Mouse (Mus musculus): Measurements from ENCODE around the gene Kalrn.

The Kalrn gene

GRCm38 (mm10) chr16:34260971-34261924 is 312.1 kb downstream of the Kalrn start:
- DNase-seq (ENCODE audit: low spot score): no peak

- DNase-seq (ENCODE audit: low spot score): no peak
These were observed 318.7 kb downstream of the Kalrn start for GRCm38 (mm10) chr16:34254646-34255022.

DNA sequence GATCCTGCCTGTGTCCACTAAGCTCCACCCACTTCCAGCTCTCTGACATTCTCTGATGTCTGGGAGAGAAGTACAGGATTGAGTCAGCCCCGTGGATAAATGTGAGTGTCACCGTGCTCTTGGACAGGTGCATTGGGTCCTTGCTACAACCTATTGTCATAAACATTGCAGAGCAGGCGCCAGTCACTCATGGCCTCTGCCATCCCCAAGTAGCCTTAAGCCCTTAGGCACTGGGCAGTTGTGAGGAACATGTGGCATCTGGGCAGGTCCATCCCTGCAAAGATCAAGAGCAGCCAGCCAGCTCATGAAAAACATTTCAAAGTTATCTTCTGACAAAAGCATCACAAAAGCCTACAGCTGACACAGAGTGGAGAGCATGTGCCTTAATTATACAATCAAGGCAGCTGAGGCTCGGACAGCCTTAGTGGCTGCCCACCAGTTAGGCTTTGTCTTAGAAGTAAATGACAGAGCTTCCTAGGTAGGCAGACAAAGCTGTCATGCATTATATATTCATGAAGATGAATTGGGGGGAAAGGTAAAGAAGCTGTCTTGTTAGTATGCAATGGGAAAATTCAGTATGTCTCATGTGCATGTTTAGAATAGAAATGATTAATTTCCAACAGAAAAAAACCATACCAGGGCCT is 319.2 kb downstream of the Kalrn start:
- no peak for DNase-seq (ENCODE audit: low spot score)

GRCm38 (mm10) chr16:34252670-34253069 is 320.7 kb downstream of the Kalrn start:
- DNase-seq (ENCODE audit: low spot score): no peak

DNA sequence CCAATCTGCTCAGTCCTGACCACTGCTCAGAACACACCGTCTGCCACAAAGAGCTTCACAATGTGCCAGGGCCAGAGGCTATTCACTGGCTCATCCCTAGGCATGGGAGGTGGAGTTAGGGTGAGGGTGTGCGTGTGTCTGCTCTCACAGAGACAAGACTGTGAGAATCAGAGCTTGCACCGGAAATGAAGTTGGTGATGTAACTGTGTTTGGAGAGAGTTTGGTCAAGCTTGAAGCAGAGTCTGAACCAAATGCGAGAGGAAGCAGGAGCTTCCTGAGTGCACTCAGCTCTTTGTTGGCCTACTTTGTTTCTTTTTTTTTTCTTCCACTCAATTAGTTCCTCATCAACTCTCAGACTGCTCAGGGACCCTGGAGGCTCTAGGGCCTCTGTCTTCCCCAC is 325.1 kb downstream of the Kalrn start:
- DNase-seq (ENCODE audit: low spot score): no peak

- DNase-seq (ENCODE audit: low spot score): no peak
These were observed 331.2 kb downstream of the Kalrn start for GRCm38 (mm10) chr16:34241936-34242729.

GRCm38 (mm10) chr16:34239618-34240017 is 333.7 kb downstream of the Kalrn start:
- no peak for DNase-seq (ENCODE audit: low spot score)

- peak; percentile 50 for DNase-seq (ENCODE audit: low spot score)
These were observed 336.3 kb downstream of the Kalrn start for GRCm38 (mm10) chr16:34236898-34237611.

DNA sequence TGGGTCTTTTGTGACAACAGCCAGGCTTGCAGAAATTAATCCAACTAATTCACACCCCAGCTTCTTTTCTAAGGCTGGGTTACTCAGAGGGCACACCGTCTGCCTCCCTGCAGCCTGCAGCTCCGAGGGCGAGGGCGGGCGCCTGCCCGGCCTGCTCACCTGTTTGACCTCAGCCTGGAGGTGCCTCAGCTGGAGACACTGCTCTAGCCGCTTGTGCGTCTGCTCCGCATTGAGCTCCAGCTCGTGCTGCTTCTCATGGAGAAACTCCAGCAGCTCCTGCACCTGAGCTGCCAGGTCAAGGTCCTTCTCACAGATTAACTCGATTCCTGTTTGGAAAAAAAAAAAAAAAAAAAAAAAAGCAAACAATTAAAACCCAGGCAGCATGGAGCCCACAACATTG is 338.2 kb downstream of the Kalrn start:
- no peak for DNase-seq (ENCODE audit: low spot score)

- no peak for DNase-seq (ENCODE audit: low spot score)
These were observed 341.4 kb downstream of the Kalrn start for GRCm38 (mm10) chr16:34231952-34232351.

DNA sequence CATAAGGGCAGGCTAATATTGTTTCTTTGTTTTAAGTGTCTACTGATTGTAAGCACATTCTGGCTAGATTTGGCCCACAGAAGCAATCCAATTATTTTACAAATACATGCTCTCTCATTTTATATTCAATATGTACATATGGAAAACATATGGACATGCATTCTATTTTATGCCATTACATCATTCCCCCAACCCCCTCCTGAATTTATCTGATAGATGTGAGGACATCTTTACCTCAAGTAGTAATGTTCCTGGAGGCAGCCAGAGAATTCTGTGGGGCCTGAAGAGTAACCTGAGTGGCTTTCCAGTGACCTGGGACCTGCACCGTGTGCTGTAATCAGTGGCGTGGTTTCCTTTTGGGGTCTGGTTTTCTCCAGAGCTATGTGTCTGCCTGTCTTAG is 342.2 kb downstream of the Kalrn start:
- no peak for DNase-seq (ENCODE audit: low spot score)

DNA sequence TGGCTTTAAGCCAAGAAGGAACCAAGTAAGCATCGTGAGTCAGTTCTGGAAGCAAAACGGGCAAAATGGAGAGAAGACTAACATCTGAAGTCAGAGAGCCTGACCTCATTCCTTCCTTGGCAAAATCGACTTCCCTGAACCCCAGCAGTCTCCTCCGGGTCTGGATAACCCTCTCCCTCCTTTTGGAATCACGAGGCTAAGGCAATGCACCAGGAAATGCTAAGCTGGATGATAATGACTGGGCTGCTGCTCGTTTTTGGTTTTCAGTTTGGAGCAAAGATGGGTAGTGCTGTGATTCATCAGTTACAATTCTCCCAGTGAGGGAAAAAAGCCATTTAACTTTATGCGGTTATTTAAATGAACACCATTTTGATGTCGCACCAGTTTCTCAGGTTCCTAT is 344.0 kb downstream of the Kalrn start:
- DNase-seq (ENCODE audit: low spot score): no peak

GRCm38 (mm10) chr16:34228661-34229060 is 344.7 kb downstream of the Kalrn start:
- DNase-seq (ENCODE audit: low spot score): no peak

- DNase-seq (ENCODE audit: low spot score): no peak
These were observed 361.2 kb downstream of the Kalrn start for GRCm38 (mm10) chr16:34212160-34212559.

DNA sequence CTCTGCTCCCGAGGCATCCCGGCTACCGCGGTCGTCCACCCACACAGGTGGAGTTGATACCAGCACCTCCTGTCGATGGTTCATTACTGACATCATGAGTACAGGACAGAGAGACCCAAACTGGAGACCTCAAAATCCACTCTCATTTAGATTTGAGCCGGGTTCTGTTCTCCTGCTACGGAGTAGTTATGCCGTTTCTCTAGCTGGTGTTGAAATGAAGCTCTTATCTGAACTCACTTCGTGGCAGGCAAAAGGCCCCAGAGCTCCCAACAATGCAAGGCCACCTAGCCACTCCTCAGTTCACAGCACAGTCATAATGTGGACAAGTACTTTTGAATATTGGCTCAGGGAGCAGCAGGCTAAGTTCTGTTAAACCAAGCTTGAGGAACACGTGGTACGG is 362.1 kb downstream of the Kalrn start:
- DNase-seq (ENCODE audit: low spot score): no peak

- DNase-seq (ENCODE audit: low spot score): no peak
These were observed 364.6 kb downstream of the Kalrn start for GRCm38 (mm10) chr16:34208748-34209147.

DNA sequence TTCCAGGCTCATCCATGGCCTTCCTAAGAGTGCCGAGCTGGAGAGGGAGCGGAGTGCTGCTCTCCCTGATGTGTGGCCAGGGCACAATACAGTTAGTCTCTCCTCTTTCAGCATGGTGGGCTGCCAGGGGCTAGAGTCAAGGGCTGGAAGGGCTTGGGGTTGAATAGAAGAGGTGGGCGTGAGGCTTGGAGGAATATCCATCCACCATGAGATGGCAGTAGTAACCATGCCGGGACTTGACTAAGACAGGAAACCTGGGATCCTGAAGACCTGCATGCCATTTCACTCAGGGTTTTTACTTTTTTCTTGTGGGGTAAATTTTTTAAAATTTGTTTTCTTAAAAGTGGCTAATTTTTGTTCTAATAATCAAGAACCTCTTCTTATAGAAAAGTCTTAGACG is 365.4 kb downstream of the Kalrn start:
- DNase-seq (ENCODE audit: low spot score): no peak

- DNase-seq (ENCODE audit: low spot score): no peak
These were observed 368.7 kb downstream of the Kalrn start for GRCm38 (mm10) chr16:34204527-34205139.

GRCm38 (mm10) chr16:34199543-34199942 is 373.8 kb downstream of the Kalrn start:
- no peak for DNase-seq (ENCODE audit: low spot score)

- DNase-seq (ENCODE audit: low spot score): no peak
These were observed 380.1 kb downstream of the Kalrn start for GRCm38 (mm10) chr16:34192959-34193842.
